Mouse (Mus musculus) liver, postnatal 0 days (tissue): ENCODE results near the gene Igf1.

ENCODE experiments used
- CTCF ChIP-seq: sonication (generic); IDR thresholded peaks from 2 replicates; pipeline ENCODE4 v1.5.1; 2016; ENCODE audit warnings: antibody characterized with exemption, low read depth
- EP300 ChIP-seq: IDR thresholded peaks from 2 replicates; pipeline ENCODE4 v1.6.1; 2016; ENCODE audit warnings: antibody characterized with exemption, low read depth, mild to moderate bottlenecking

DNA sequence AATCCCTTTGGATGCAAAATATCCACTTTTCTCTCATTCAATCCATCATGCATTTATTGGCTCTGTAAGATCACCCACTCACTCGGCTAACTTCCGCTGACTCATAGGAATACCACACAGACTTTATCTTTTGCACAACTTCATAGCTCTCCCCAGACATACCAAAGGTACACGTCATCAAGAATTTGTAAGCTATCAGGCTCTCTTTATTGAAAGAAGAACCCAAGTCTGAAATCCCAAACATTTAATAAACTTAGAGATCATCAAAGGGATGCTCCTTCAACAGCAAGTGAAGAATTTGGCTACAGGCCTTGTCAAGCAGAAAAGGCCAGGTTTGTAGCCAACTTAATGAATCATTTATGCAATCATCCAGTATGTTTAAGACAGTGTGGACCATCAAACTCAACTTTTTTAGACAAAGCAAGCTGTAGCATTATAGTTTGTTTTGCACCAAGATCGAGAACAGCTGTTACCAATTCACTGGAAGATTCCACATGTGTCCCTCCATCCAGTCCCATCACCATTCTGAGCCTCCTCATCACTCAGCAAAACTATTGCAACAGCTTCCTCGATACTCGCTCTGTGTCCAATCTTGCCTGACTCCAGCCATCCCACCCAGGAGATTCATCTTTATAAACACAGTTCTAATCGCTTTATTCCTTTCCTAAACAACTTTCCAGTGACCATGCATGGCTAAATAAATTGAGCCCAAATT is 22.2 kb downstream of the Igf1 start:
- TF ChIP-seq CTCF = no peak
- no peak for TF ChIP-seq EP300
